Mouse (Mus musculus): Measurements from ENCODE around the gene Tmprss13.

Tmprss13 gene

GRCm38 (mm10) chr9:45382834-45383233 lies 63.9 kb downstream of the Tmprss13 start:
- DNase-seq (ENCODE audit: low read depth), result no peak

- no peak for DNase-seq (ENCODE audit: low read depth)
Measured at GRCm38 (mm10) chr9:45383883-45384282, 65.0 kb downstream of the Tmprss13 start.

- DNase-seq (ENCODE audit: low read depth), result no peak
Measured at GRCm38 (mm10) chr9:45386698-45387097, 67.8 kb downstream of the Tmprss13 start.

GRCm38 (mm10) chr9:45388385-45388994 lies 69.6 kb downstream of the Tmprss13 start:
- DNase-seq (ENCODE audit: low read depth), result peak; percentile 76

GRCm38 (mm10) chr9:45389596-45389995 lies 70.7 kb downstream of the Tmprss13 start:
- no peak for DNase-seq (ENCODE audit: low read depth)

- DNase-seq (ENCODE audit: low read depth), result no peak
Measured at GRCm38 (mm10) chr9:45391299-45391698, 72.4 kb downstream of the Tmprss13 start.

GRCm38 (mm10) chr9:45395218-45395617 lies 76.3 kb downstream of the Tmprss13 start:
- no peak for DNase-seq (ENCODE audit: low read depth)

- DNase-seq (ENCODE audit: low read depth), result no peak
Measured at GRCm38 (mm10) chr9:45395796-45396195, 76.9 kb downstream of the Tmprss13 start.

All from NIH3T3 (cell line).